Mouse (Mus musculus) fat pad, adult 2 months (tissue): ENCODE measurements around the gene Slc35f1.
"Not testable (repeated sequence)": the region's sequence is repeated elsewhere in the genome, so short reads cannot be mapped to it uniquely, and the experiment has no call there.

Source experiments
- DNase-seq: peaks from one replicate; pipeline ENCODE4 v3.0.0-alpha.2; 2011; ENCODE audit warnings: low read depth, low spot score; ENCODE audit errors: extremely low read depth

Gene Slc35f1

GRCm38 (mm10) chr10:52779926-52780485 is 89.7 kb downstream of the Slc35f1 start:
- no peak for DNase-seq

GRCm38 (mm10) chr10:52787075-52787474 is 96.7 kb downstream of the Slc35f1 start:
- no peak for DNase-seq

GRCm38 (mm10) chr10:52791560-52791959 is 101.2 kb downstream of the Slc35f1 start:
- no peak for DNase-seq

- DNase-seq, result no peak
Measured at GRCm38 (mm10) chr10:52797454-52797853, 107.1 kb downstream of the Slc35f1 start.

- DNase-seq, result no peak
Measured at GRCm38 (mm10) chr10:52807808-52808207, 117.5 kb downstream of the Slc35f1 start.

- peak; percentile 65 for DNase-seq
Measured at GRCm38 (mm10) chr10:52812861-52813260, 122.5 kb downstream of the Slc35f1 start.

GRCm38 (mm10) chr10:52814358-52814757 is 124.0 kb downstream of the Slc35f1 start:
- no peak for DNase-seq

- DNase-seq, result no peak
Measured at GRCm38 (mm10) chr10:52819661-52820060, 129.3 kb downstream of the Slc35f1 start.

- DNase-seq, result no peak
Measured at GRCm38 (mm10) chr10:52822909-52823308, 132.6 kb downstream of the Slc35f1 start.

GRCm38 (mm10) chr10:52825746-52826145 is 135.4 kb downstream of the Slc35f1 start:
- DNase-seq, result no peak

- no peak for DNase-seq
Measured at GRCm38 (mm10) chr10:52840819-52841218, 150.5 kb downstream of the Slc35f1 start.

- no peak for DNase-seq
Measured at GRCm38 (mm10) chr10:52851994-52852393, 161.7 kb downstream of the Slc35f1 start.

GRCm38 (mm10) chr10:52860851-52861250 is 170.5 kb downstream of the Slc35f1 start:
- DNase-seq, result no peak

GRCm38 (mm10) chr10:52864936-52865335 is 174.6 kb downstream of the Slc35f1 start:
- DNase-seq, result no peak

GRCm38 (mm10) chr10:52871110-52871509 is 180.8 kb downstream of the Slc35f1 start:
- DNase-seq, result no peak

GRCm38 (mm10) chr10:52874133-52874532 is 183.8 kb downstream of the Slc35f1 start:
- no peak for DNase-seq

- DNase-seq, result no peak
Measured at GRCm38 (mm10) chr10:52874712-52875111, 184.4 kb downstream of the Slc35f1 start.

GRCm38 (mm10) chr10:52877263-52878021 is 187.1 kb downstream of the Slc35f1 start:
- DNase-seq, result no peak

GRCm38 (mm10) chr10:52878093-52878801 is 187.9 kb downstream of the Slc35f1 start:
- no peak for DNase-seq

- DNase-seq, result not testable (repeated sequence)
Measured at GRCm38 (mm10) chr10:52896724-52897123, 206.4 kb downstream of the Slc35f1 start.

- no peak for DNase-seq
Measured at GRCm38 (mm10) chr10:52904914-52905313, 214.6 kb downstream of the Slc35f1 start.

- DNase-seq, result no peak
Measured at GRCm38 (mm10) chr10:52911762-52912161, 221.4 kb downstream of the Slc35f1 start.
